Mouse (Mus musculus): ENCODE data around the gene Fam187b. TPM values are rescaled to one million over a fixed set of nuclear protein-coding genes. Genes with fewer than 3 reads are reported as not detected.
A peak's percentile ranks its signal among the peaks of the same experiment; 100 is the strongest.

Gene Fam187b
- polyA plus RNA-seq, 1 experiment: 1.00 TPM

GRCm38 (mm10) chr7:31030717-31031116 lies 57.1 kb downstream of the Fam187b start:
- WGBS: 92% methylated on average over 2 of the region's 2 CpGs
- H3K27ac ChIP-seq (ENCODE audit: control insufficient read depth, insufficient read depth, low read length): no peak overlapping the region

GRCm38 (mm10) chr7:31031731-31032130 lies 58.1 kb downstream of the Fam187b start:
- Histone ChIP-seq H3K4me3 (ENCODE audit: control insufficient read depth, insufficient read depth, low read length) (no peak overlapping the region), H3K4me1 (replicated peaks; ENCODE audit: control insufficient read depth, insufficient read depth, low read length) (peaks cover 51% of the 10 kb centered on the region), H3K27me3 (ENCODE audit: control insufficient read depth, insufficient read depth, low read length) (no peaks in the 10 kb centered on the region), H3K36me3 (ENCODE audit: control insufficient read depth, insufficient read depth, low read length) (0 out of 2 replicates have a peak, but pooled peaks cover 3% of the 10 kb centered on the region), H3K27ac (ENCODE audit: control insufficient read depth, insufficient read depth, low read length) (peak overlapping the region; percentile 68; the same call in 1 of the 2 replicates)
- 74% methylated on average over 7 of the region's 7 CpGs for WGBS
- no peak for TF ChIP-seq CTCF (IDR thresholded peaks at IDR 0.05; ENCODE audit: borderline replicate concordance, control insufficient read depth, extremely low read depth, insufficient read depth, low read length, poor library complexity)
- no peak for TF ChIP-seq POLR2A (IDR thresholded peaks at IDR 0.05; ENCODE audit: control insufficient read depth, extremely low read depth, insufficient read depth, low read length, poor library complexity)
- DNase-seq: no peak

More at GRCm38 (mm10) chr7:31030717-31031116, 57.1 kb downstream of the Fam187b start:
- no peak for TF ChIP-seq POLR2A (IDR thresholded peaks at IDR 0.05; ENCODE audit: control insufficient read depth, extremely low read depth, insufficient read depth, low read length, poor library complexity)
- no peak for TF ChIP-seq CTCF (IDR thresholded peaks at IDR 0.05; ENCODE audit: borderline replicate concordance, control insufficient read depth, extremely low read depth, insufficient read depth, low read length, poor library complexity)
- no peak for DNase-seq
- Histone ChIP-seq H3K4me3 (ENCODE audit: control insufficient read depth, insufficient read depth, low read length) (no peak overlapping the region), H3K36me3 (ENCODE audit: control insufficient read depth, insufficient read depth, low read length) (0 out of 2 replicates have a peak, but pooled peaks cover 3% of the 10 kb centered on the region), H3K27me3 (ENCODE audit: control insufficient read depth, insufficient read depth, low read length) (no peaks in the 10 kb centered on the region), H3K4me1 (replicated peaks; ENCODE audit: control insufficient read depth, insufficient read depth, low read length) (peaks cover 44% of the 10 kb centered on the region)

GRCm38 (mm10) chr7:31033409-31034165 lies 60.0 kb downstream of the Fam187b start:
- H3K4me3 ChIP-seq (ENCODE audit: control insufficient read depth, insufficient read depth, low read length): 0 out of 2 replicates have a peak overlapping the region, but pooled peaks have one; percentile 2
- H3K36me3 ChIP-seq (ENCODE audit: control insufficient read depth, insufficient read depth, low read length): 0 out of 2 replicates have a peak, but pooled peaks cover 3% of the 10 kb centered on the region
- H3K27me3 ChIP-seq (ENCODE audit: control insufficient read depth, insufficient read depth, low read length): no peaks in the 10 kb centered on the region
- 30% methylated on average over 9 of the region's 9 CpGs for WGBS
- TF ChIP-seq POLR2A (IDR thresholded peaks at IDR 0.05; ENCODE audit: control insufficient read depth, extremely low read depth, insufficient read depth, low read length, poor library complexity): no peak
- TF ChIP-seq CTCF (IDR thresholded peaks at IDR 0.05; ENCODE audit: borderline replicate concordance, control insufficient read depth, extremely low read depth, insufficient read depth, low read length, poor library complexity): no peak
- peaks cover 61% of the 10 kb centered on the region for H3K4me1 ChIP-seq (replicated peaks; ENCODE audit: control insufficient read depth, insufficient read depth, low read length)
- H3K27ac ChIP-seq (ENCODE audit: control insufficient read depth, insufficient read depth, low read length): peak overlapping the region; percentile 89
- DNase-seq: peak; percentile 70

GRCm38 (mm10) chr7:31034789-31035188 lies 61.2 kb downstream of the Fam187b start:
- DNase-seq: peak; percentile 64
- Histone ChIP-seq H3K4me1 (replicated peaks; ENCODE audit: control insufficient read depth, insufficient read depth, low read length) (peaks cover 70% of the 10 kb centered on the region), H3K27me3 (ENCODE audit: control insufficient read depth, insufficient read depth, low read length) (no peaks in the 10 kb centered on the region), H3K4me3 (ENCODE audit: control insufficient read depth, insufficient read depth, low read length) (no peak overlapping the region), H3K36me3 (ENCODE audit: control insufficient read depth, insufficient read depth, low read length) (0 out of 2 replicates have a peak, but pooled peaks cover 3% of the 10 kb centered on the region), H3K27ac (ENCODE audit: control insufficient read depth, insufficient read depth, low read length) (peak overlapping the region; percentile 89)
- TF ChIP-seq POLR2A (IDR thresholded peaks at IDR 0.05; ENCODE audit: control insufficient read depth, extremely low read depth, insufficient read depth, low read length, poor library complexity) (no peak), CTCF (IDR thresholded peaks at IDR 0.05; ENCODE audit: borderline replicate concordance, control insufficient read depth, extremely low read depth, insufficient read depth, low read length, poor library complexity) (0 out of 2 replicates have a peak, but pooled peaks have one; percentile 69)
- WGBS: 73% methylated on average over 11 of the region's 11 CpGs

GRCm38 (mm10) chr7:31035291-31035690 lies 61.7 kb downstream of the Fam187b start:
- Histone ChIP-seq H3K4me3 (ENCODE audit: control insufficient read depth, insufficient read depth, low read length) (no peak overlapping the region), H3K27ac (ENCODE audit: control insufficient read depth, insufficient read depth, low read length) (peak overlapping the region; percentile 48; the same call in 1 of the 2 replicates), H3K4me1 (replicated peaks; ENCODE audit: control insufficient read depth, insufficient read depth, low read length) (peaks cover 74% of the 10 kb centered on the region), H3K36me3 (ENCODE audit: control insufficient read depth, insufficient read depth, low read length) (0 out of 2 replicates have a peak, but pooled peaks cover 3% of the 10 kb centered on the region), H3K27me3 (ENCODE audit: control insufficient read depth, insufficient read depth, low read length) (no peaks in the 10 kb centered on the region)
- WGBS: 82% methylated on average over 11 of the region's 11 CpGs
- DNase-seq: no peak
- TF ChIP-seq POLR2A (IDR thresholded peaks at IDR 0.05; ENCODE audit: control insufficient read depth, extremely low read depth, insufficient read depth, low read length, poor library complexity): no peak
- TF ChIP-seq CTCF (IDR thresholded peaks at IDR 0.05; ENCODE audit: borderline replicate concordance, control insufficient read depth, extremely low read depth, insufficient read depth, low read length, poor library complexity): no peak

GRCm38 (mm10) chr7:31036917-31037316 lies 63.3 kb downstream of the Fam187b start:
- Histone ChIP-seq H3K27ac (ENCODE audit: control insufficient read depth, insufficient read depth, low read length) (peak overlapping the region; percentile 87), H3K27me3 (ENCODE audit: control insufficient read depth, insufficient read depth, low read length) (no peaks in the 10 kb centered on the region), H3K36me3 (ENCODE audit: control insufficient read depth, insufficient read depth, low read length) (0 out of 2 replicates have a peak, but pooled peaks cover 3% of the 10 kb centered on the region), H3K4me3 (ENCODE audit: control insufficient read depth, insufficient read depth, low read length) (no peak overlapping the region), H3K4me1 (replicated peaks; ENCODE audit: control insufficient read depth, insufficient read depth, low read length) (peaks cover 83% of the 10 kb centered on the region)
- no peak for DNase-seq
- WGBS: 42% methylated on average over 7 of the region's 7 CpGs
- TF ChIP-seq POLR2A (IDR thresholded peaks at IDR 0.05; ENCODE audit: control insufficient read depth, extremely low read depth, insufficient read depth, low read length, poor library complexity) (no peak), CTCF (IDR thresholded peaks at IDR 0.05; ENCODE audit: borderline replicate concordance, control insufficient read depth, extremely low read depth, insufficient read depth, low read length, poor library complexity) (no peak)
